Mouse (Mus musculus) testis, adult 2 months (tissue): Measurements from ENCODE around the gene Retsat. TPM values are rescaled to one million over a fixed set of nuclear protein-coding genes. Genes with fewer than 3 reads are reported as not detected.

Experiments
- H3K27ac ChIP-seq: fragments of 200-500 bp; 2 replicates; pipeline ENCODE4 v1.5.1; 2012; ENCODE audit warnings: low read depth, low read length; ENCODE audit not compliant: control insufficient read depth, insufficient read depth
- H3K27me3 ChIP-seq: fragments of 200-500 bp; 2 replicates; pipeline ENCODE4 v1.6.1; 2012; ENCODE audit warnings: mild to moderate bottlenecking, low read length, moderate library complexity; ENCODE audit not compliant: control insufficient read depth, insufficient read depth
- H3K36me3 ChIP-seq: fragments of 200-500 bp; 2 replicates; pipeline ENCODE4 v1.6.1; 2012; ENCODE audit warnings: mild to moderate bottlenecking, low read length; ENCODE audit not compliant: control insufficient read depth, insufficient read depth
- H3K4me1 ChIP-seq: fragments of 200-500 bp; 2 replicates; pipeline ENCODE4 v1.6.1; 2012; ENCODE audit warnings: low read length; ENCODE audit not compliant: control insufficient read depth, insufficient read depth
- H3K4me3 ChIP-seq: fragments of 200-500 bp; 2 replicates; pipeline ENCODE4 v1.5.1; 2012; ENCODE audit warnings: low read depth, mild to moderate bottlenecking, low read length, moderate library complexity, mixed read lengths; ENCODE audit not compliant: control insufficient read depth
- CTCF ChIP-seq: fragments of 200-500 bp; IDR thresholded peaks from 2 replicates; pipeline ENCODE4 v1.5.1; 2012; ENCODE audit warnings: low read depth, mild to moderate bottlenecking, inconsistent platforms, low read length, moderate library complexity; ENCODE audit not compliant: control insufficient read depth, insufficient read depth, insufficient replicate concordance
- POLR2A ChIP-seq: fragments of 200-500 bp; IDR thresholded peaks from 2 replicates; pipeline ENCODE4 v1.6.1; 2012; ENCODE audit warnings: low read depth, mild to moderate bottlenecking, inconsistent platforms, low read length, moderate library complexity; ENCODE audit not compliant: control insufficient read depth
- polyA plus RNA-seq: library from polyadenylated mRNA; depleted of rRNA; stranded (reverse); fragments of >200 nt; gene quantifications from 2 replicates; pipeline ENCODE4 v1.2.3, GENCODE M21; 2012

Retsat gene
- polyA plus RNA-seq, 1 experiment = 9.4 TPM

GRCm38 (mm10) chr6:72630370-72630769 lies 32.1 kb downstream of the Retsat start:
- H3K36me3 ChIP-seq = no peaks in the 10 kb centered on the region
- H3K27ac ChIP-seq = no peak overlapping the region
- no peak overlapping the region for H3K4me3 ChIP-seq
- no peaks in the 10 kb centered on the region for H3K27me3 ChIP-seq
- TF ChIP-seq CTCF (no peak), POLR2A (no peak)
- no peaks in the 10 kb centered on the region for H3K4me1 ChIP-seq

GRCm38 (mm10) chr6:72630961-72631360 lies 32.7 kb downstream of the Retsat start:
- H3K4me3 ChIP-seq = no peak overlapping the region
- H3K27me3 ChIP-seq = no peaks in the 10 kb centered on the region
- no peaks in the 10 kb centered on the region for H3K4me1 ChIP-seq
- H3K27ac ChIP-seq = no peak overlapping the region
- no peak for TF ChIP-seq CTCF
- H3K36me3 ChIP-seq = no peaks in the 10 kb centered on the region

DNA sequence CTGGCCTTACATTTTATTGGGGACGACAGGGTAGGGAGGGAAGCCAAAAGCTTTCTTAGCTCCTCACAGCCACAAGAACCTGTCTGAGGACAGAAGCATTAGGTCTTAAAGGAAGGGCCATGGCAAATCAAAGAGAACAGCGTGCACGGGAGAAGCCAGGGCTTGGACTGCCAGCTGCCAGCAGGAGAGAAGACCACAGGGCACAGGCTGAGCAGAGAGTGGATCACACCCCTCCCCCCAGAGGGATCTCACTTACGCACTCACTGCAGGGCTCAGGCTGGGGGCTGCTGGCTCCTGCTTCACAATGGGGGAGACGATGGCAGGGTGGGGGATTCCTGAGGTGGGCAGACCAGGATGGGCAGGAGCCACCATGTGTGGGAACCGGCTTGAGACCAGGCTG lies 33.4 kb downstream of the Retsat start:
- Histone ChIP-seq H3K36me3 (no peaks in the 10 kb centered on the region), H3K4me1 (no peaks in the 10 kb centered on the region; the same call in 1 of the 2 replicates), H3K4me3 (no peak overlapping the region), H3K27ac (no peak overlapping the region), H3K27me3 (no peaks in the 10 kb centered on the region)
- TF ChIP-seq CTCF = no peak
- TF ChIP-seq POLR2A = no peak

- no peaks in the 10 kb centered on the region for H3K27me3 ChIP-seq
- H3K4me3 ChIP-seq = no peak overlapping the region
- TF ChIP-seq POLR2A = no peak
- no peak for TF ChIP-seq CTCF
- no peaks in the 10 kb centered on the region; the same call in 1 of the 2 replicates for H3K4me1 ChIP-seq
- no peaks in the 10 kb centered on the region for H3K36me3 ChIP-seq
- H3K27ac ChIP-seq = no peak overlapping the region
Observed at GRCm38 (mm10) chr6:72634311-72634710, 36.0 kb downstream of the Retsat start.

- Histone ChIP-seq H3K4me3 (peak overlapping the region; percentile 23), H3K27ac (peak overlapping the region; percentile 1; the same call in 1 of the 2 replicates), H3K27me3 (no peaks in the 10 kb centered on the region), H3K36me3 (no peaks in the 10 kb centered on the region), H3K4me1 (no peaks in the 10 kb centered on the region; the same call in 1 of the 2 replicates)
- TF ChIP-seq CTCF = peak; percentile 56
- TF ChIP-seq POLR2A = no peak
Observed at GRCm38 (mm10) chr6:72635760-72636431, 37.6 kb downstream of the Retsat start.

- Histone ChIP-seq H3K27me3 (no peaks in the 10 kb centered on the region), H3K4me3 (no peak overlapping the region), H3K36me3 (no peaks in the 10 kb centered on the region), H3K27ac (no peak overlapping the region), H3K4me1 (no peaks in the 10 kb centered on the region; the same call in 1 of the 2 replicates)
- no peak for TF ChIP-seq POLR2A
- TF ChIP-seq CTCF = no peak
Observed at GRCm38 (mm10) chr6:72636940-72637339, 38.7 kb downstream of the Retsat start.

DNA sequence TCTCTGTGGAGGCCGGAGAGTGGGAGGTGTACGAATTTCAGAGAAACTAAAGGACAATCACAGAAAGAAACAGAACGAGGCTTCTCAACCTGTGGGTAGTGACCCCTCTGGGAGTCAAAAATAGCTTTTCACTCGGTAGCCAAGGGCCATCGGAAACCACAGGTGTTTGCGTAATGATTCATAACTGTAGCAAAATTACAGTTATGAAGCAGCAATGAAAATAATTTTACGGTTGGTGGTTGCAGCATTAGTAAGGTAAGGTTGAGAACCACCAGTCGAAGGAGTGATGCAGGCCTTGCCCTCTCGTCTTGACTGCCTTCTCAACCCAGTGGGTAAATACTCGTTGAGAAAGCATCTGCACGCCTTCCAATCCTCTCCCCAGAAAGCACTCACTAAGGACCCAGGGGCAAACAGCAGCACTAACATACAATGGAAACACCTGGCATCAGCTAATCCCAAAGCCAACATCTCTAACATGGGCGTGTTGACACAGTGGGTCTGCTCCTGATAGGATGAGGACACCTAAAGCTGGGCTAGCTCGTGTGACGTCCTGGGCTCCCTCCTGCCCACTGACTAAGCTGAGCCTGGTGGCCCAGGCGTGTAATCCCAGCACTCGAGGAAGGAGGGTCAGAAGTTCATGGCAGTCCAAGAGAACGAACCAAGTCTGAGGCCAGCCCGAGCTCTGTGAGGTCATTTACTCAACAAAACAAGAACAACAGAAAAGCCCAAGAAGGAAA lies 43.1 kb downstream of the Retsat start:
- no peak overlapping the region for H3K27ac ChIP-seq
- no peaks in the 10 kb centered on the region for H3K36me3 ChIP-seq
- no peaks in the 10 kb centered on the region for H3K4me1 ChIP-seq
- no peak overlapping the region for H3K4me3 ChIP-seq
- no peaks in the 10 kb centered on the region for H3K27me3 ChIP-seq
- no peak for TF ChIP-seq CTCF
- TF ChIP-seq POLR2A = no peak
